Mouse (Mus musculus) left cerebral cortex, adult 8-10 months (tissue): Measurements from ENCODE around the gene Asic1. TPM values are rescaled to one million over a fixed set of nuclear protein-coding genes. Genes with fewer than 3 reads are reported as not detected.

Source experiments
- DNase-seq, 2 experiments: peaks; one replicate each; pipeline ENCODE4 v3.0.0; 2022; ENCODE audit warnings: low spot score in 2 of 2
- total RNA-seq, 4 experiments: library from RNA; stranded (reverse); gene quantifications; 2 replicates each; pipeline ENCODE4 v1.2.4; 2022

Gene Asic1
- total RNA-seq, 4 experiments from 2014 or later: 68.4 to 78.4 (median 74.8) TPM

DNA sequence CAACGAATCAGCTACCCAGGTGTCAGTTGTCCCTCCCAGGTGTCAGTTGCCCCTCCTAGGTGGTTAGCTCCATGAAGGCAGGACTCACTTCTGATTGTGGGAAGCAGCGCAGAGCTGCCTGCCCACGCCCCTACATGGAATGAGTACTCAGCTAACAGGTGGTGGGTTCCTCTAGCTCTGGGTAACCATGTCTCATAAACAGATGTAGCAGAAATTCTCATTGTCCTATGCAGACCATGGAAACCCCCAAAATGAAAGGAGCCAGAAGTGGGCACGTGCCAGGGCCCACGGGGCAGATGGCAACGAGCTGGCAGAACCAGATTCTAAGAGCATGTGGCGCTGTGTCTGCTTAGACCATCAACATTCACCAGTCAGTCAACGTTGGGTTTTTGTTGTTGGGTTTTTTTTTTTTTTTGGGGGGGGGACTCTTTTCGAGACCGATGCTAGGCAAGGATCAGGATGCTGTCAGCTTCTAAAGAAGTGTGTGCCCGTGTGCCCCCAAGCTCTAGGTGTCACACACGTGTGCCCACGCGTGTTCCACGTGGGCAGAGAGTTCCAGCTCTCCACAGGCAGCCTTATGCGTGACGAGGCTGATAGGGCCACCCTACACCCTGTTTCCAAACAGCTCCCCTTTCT is 6.1 kb upstream of the Asic1 start:
- peak in 1 of 2 experiments; percentile 66 for DNase-seq

- peak in 1 of 2 experiments; percentile 84 for DNase-seq
These were observed 5.3 kb upstream of the Asic1 start for GRCm38 (mm10) chr15:99664600-99665451.

GRCm38 (mm10) chr15:99667544-99667943 is 2.6 kb upstream of the Asic1 start:
- DNase-seq: no peak

DNA sequence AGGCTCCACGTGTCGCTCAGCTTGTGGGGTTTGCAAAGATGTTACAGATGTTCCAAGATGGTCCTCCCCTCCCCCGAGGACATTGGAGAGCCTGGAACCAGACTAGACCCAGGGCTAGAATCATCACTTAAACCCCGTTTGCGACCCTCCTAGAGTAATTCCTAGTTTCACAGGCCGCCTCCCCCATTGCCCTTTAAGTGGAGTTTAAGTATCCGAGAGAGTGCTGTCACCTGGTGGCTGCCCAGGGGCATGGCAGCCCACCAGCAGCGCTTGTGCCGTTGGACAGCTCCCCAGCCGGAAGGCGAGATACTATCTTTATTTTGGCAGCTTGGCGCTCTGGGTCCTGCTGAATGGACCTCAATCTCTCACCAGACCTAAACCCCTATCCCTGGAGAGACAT is 1.3 kb upstream of the Asic1 start:
- DNase-seq: peak in 1 of 2 experiments; percentile 60

- DNase-seq: no peak
These were observed 776 bp upstream of the Asic1 start for GRCm38 (mm10) chr15:99669392-99669791.

DNA sequence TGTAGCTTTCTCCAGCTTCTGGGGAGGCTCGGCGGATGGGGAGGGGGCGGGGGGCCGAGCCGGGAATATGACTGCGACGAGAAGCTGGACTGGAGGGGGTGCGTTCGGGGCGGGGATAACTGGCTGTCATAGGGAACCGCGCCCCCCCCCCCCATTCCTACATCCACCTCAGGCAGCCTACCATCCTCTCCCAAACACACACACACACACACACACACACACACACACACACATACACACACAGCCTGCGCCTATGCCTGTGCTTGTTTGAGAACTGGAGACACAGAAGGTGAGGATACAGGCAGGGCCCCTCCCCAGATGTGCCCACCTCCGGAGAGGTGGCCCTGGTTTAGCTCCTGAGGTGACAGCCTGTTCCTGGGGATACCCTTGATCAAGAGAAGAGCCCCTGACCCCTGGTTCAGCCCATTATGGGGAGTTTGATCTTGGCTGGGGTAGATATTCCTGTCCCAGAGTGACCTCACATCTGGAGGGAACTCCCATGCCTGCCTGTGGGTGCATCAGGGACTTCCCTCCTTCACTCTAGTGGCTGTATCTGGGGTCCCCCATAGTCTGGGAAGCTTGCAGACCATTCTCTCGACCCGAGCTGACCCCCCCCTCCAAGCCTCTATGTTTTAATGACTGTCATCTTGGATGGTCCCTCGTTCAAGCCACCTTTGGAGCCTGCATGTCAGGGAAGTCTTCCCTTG is 949 bp downstream of the Asic1 start:
- peak in 1 of 2 experiments; percentile 36 for DNase-seq

- DNase-seq: peak in 1 of 2 experiments; percentile 48
These were observed 1.6 kb downstream of the Asic1 start for GRCm38 (mm10) chr15:99671783-99672182.

- DNase-seq: no peak
These were observed 4.7 kb downstream of the Asic1 start for GRCm38 (mm10) chr15:99674866-99675265.

GRCm38 (mm10) chr15:99677089-99677488 is 6.9 kb downstream of the Asic1 start:
- DNase-seq: no peak

DNA sequence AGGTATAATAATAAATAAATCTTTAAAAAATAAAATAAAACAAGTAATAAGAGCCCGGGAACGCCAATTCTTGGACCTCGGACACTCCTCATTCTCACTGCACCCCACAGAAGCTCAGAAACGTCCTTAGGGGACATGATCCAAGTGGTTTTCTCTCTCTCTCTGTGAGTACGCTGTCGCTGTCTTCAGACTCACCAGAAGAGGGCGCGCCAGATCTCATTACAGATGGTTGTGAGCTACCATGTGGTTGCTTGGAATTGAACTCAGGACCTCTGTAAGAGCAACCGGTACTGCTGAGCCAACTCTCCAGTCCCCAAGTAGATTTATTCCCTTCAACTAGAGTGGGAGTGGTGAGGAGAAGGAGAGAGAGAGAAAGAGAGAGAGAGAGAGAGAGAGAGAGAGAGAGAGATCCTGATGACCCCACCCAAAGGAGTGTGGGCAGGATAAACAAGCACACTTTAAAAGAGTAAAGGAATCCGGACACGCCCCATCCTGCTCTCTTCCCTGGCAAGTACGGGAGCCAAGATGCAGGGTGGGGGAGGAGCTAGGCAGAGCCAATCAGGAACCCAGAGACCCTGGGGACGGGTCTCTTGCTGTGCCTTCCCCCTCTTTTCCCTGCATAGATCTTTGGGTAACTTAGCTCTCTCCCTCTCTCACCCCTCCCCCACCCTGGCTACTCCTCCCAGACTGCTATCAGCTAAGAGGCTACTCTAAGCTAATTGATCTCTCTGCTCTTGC is 8.1 kb downstream of the Asic1 start:
- DNase-seq: no peak

- no peak for DNase-seq
These were observed 8.8 kb downstream of the Asic1 start for GRCm38 (mm10) chr15:99679008-99679407.

GRCm38 (mm10) chr15:99682880-99683279 is 12.7 kb downstream of the Asic1 start:
- no peak for DNase-seq

GRCm38 (mm10) chr15:99684156-99684555 is 14.0 kb downstream of the Asic1 start:
- DNase-seq: no peak

GRCm38 (mm10) chr15:99688712-99689111 is 18.5 kb downstream of the Asic1 start:
- DNase-seq: no peak

DNA sequence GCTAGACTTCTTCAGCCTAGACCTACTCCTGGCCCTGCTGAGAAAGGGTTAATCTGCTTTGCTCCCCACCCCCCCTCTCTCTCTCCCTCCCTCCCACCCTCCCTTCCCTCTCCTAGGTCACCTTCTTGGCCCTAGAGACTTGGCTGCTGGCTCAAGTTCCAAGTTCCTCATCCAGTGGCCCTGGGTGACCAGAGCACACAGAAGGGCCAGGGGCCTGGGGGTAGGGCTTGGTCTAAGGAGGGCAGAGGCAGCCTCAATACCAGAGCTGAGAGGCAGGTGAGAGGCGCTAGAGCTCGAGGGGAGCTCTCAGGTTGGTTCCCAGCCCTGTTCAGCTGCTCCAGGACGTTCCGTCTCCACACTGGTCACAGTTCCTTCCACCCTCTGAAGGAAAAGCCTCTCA is 20.8 kb downstream of the Asic1 start:
- no peak for DNase-seq

GRCm38 (mm10) chr15:99691976-99692375 is 21.8 kb downstream of the Asic1 start:
- no peak for DNase-seq

DNA sequence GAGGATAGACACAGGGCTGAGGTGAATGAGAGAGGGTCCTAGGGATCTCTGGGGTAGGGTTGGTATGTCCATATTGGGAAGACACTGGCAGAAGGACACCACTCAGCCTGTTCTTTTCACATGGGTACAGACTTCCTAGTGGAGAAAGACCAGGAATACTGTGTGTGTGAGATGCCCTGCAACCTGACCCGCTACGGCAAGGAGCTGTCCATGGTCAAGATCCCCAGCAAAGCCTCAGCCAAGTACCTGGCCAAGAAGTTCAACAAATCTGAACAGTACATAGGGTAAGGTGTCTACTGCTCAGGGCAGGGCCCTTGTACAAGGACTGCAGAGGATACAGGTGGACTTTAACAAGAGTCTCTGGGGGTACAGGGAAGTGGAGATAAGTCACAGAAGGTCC is 27.1 kb downstream of the Asic1 start:
- DNase-seq: no peak

- DNase-seq: no peak
These were observed 28.4 kb downstream of the Asic1 start for GRCm38 (mm10) chr15:99698533-99699085.

DNA sequence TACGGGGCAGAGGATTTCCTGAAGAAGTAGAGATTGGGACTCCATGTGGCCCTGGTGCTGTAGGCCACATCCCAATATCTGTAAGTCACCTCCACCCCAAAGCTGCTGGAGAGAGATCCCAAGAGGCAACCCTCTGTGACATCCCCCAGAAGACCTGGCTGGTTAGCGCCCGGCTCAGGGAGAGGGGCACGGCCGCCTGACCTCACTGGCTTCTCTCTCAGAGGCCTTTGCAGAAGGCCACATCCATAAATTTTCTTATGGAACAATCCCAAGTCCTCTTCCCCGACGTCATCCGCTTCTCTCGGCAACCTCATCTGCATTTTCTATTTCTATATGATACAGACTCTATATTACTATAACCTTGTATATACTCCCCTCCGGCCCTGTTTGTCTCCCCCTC is 29.5 kb downstream of the Asic1 start:
- no peak for DNase-seq

GRCm38 (mm10) chr15:99700219-99701106 is 30.3 kb downstream of the Asic1 start:
- DNase-seq: no peak
